Mouse (Mus musculus): ENCODE measurements at regions not wholly inside any gene's neighbourhood (a gene's known extent, or its start where the extent isn't known, plus 50 kb on each side); places are given as distances from the start of the nearest gene placed in this dataset.

DNA sequence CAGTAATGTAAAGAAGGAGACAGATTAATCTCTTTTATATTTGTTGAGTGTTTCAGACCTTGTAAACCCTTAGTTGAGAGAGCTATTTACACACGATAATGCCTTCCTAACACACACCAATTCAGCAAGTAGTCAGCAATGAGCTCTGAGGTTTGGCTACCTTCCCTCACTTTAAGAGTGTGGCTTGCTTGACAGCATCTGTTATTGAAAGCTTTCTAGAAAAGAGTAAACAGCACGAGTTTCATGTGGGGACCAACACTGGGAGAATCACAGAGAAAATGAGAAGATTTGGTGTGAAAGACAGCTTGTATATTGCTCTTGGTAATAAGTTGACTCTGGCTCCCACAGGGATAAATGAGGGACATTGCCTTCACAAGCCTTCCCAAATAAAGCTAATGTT is 688.1 kb upstream of the Zeb2 start:
- TF ChIP-seq CTCF (IDR thresholded peaks at IDR 0.05; ENCODE audit: low read depth): no peak
- no peak for TF ChIP-seq EP300 (IDR thresholded peaks at IDR 0.05; ENCODE audit: low read depth)
- no peaks in the 10 kb centered on the region for H3K36me3 ChIP-seq (replicated peaks; ENCODE audit: insufficient read depth, low read length)
- DNase-seq: no peak
- H3K4me3 ChIP-seq (ENCODE audit: low read depth, low read length): no peak overlapping the region
- no peaks in the 10 kb centered on the region for H3K4me1 ChIP-seq (ENCODE audit: insufficient read depth)
- no peak for ATAC-seq
- H3K27ac ChIP-seq (ENCODE audit: low read depth): no peak overlapping the region
- H3K27me3 ChIP-seq (ENCODE audit: insufficient read depth, low read length): no peaks in the 10 kb centered on the region
- WGBS (ENCODE audit: insufficient replicate concordance): 61% methylated on average over 2 of the region's 2 CpGs
- H3K9ac ChIP-seq (replicated peaks): no peak overlapping the region
- no peak overlapping the region for H3K4me2 ChIP-seq (ENCODE audit: low read depth, low read length)
- H3K9me3 ChIP-seq (ENCODE audit: low read length): no peaks in the 10 kb centered on the region

GRCm38 (mm10) chr2:45800131-45800530 is 682.9 kb upstream of the Zeb2 start:
- no peak overlapping the region for H3K9ac ChIP-seq (replicated peaks)
- H3K36me3 ChIP-seq (replicated peaks; ENCODE audit: insufficient read depth, low read length): no peaks in the 10 kb centered on the region
- H3K4me3 ChIP-seq (ENCODE audit: low read depth, low read length): no peak overlapping the region
- no peak overlapping the region for H3K4me2 ChIP-seq (ENCODE audit: low read depth, low read length)
- no peaks in the 10 kb centered on the region for H3K27me3 ChIP-seq (ENCODE audit: insufficient read depth, low read length)
- no peak overlapping the region for H3K27ac ChIP-seq (ENCODE audit: low read depth)
- DNase-seq (no peak), ATAC-seq (no peak)
- WGBS (ENCODE audit: insufficient replicate concordance): 68% methylated on average over 2 of the region's 2 CpGs
- H3K4me1 ChIP-seq (ENCODE audit: insufficient read depth): no peaks in the 10 kb centered on the region
- TF ChIP-seq EP300 (IDR thresholded peaks at IDR 0.05; ENCODE audit: low read depth) (no peak), CTCF (IDR thresholded peaks at IDR 0.05; ENCODE audit: low read depth) (no peak)
- no peaks in the 10 kb centered on the region for H3K9me3 ChIP-seq (ENCODE audit: low read length)

- no peak overlapping the region for H3K4me3 ChIP-seq (ENCODE audit: low read depth, low read length)
- H3K9me3 ChIP-seq (ENCODE audit: low read length): no peaks in the 10 kb centered on the region
- H3K36me3 ChIP-seq (replicated peaks; ENCODE audit: insufficient read depth, low read length): no peaks in the 10 kb centered on the region
- no peak for TF ChIP-seq EP300 (IDR thresholded peaks at IDR 0.05; ENCODE audit: low read depth)
- no peak for TF ChIP-seq CTCF (IDR thresholded peaks at IDR 0.05; ENCODE audit: low read depth)
- no peak overlapping the region for H3K27ac ChIP-seq (ENCODE audit: low read depth)
- WGBS (ENCODE audit: insufficient replicate concordance): 76% methylated on average over 3 of the region's 3 CpGs
- ATAC-seq (no peak), DNase-seq (no peak)
- no peak overlapping the region for H3K9ac ChIP-seq (replicated peaks)
- no peak overlapping the region for H3K4me2 ChIP-seq (ENCODE audit: low read depth, low read length)
- H3K4me1 ChIP-seq (ENCODE audit: insufficient read depth): no peaks in the 10 kb centered on the region
- H3K27me3 ChIP-seq (ENCODE audit: insufficient read depth, low read length): no peaks in the 10 kb centered on the region
Measured at GRCm38 (mm10) chr2:45793561-45793960, 676.4 kb upstream of the Zeb2 start.

DNA sequence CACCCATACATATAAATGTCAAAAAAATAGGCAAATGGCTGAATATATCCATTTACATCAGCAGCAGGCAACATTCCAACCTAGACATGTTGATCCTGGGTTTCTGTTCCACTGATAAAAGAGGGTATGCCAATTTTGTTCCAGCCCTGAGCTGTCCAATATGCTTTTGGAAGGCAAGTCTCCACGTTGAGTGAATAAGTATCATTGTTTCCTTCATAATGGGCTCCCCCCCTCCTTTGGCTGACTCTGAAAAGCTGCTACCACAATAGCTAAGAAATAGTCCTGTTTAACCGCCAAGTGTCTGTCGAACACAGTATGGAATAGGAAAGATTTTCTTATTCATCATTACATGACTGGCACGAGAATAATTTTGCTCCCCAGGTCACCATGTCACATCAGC is 672.5 kb upstream of the Zeb2 start:
- Histone ChIP-seq H3K27me3 (ENCODE audit: insufficient read depth, low read length) (no peaks in the 10 kb centered on the region), H3K9me3 (ENCODE audit: low read length) (no peaks in the 10 kb centered on the region), H3K36me3 (replicated peaks; ENCODE audit: insufficient read depth, low read length) (no peaks in the 10 kb centered on the region), H3K4me1 (ENCODE audit: insufficient read depth) (no peaks in the 10 kb centered on the region), H3K4me2 (ENCODE audit: low read depth, low read length) (no peak overlapping the region), H3K4me3 (ENCODE audit: low read depth, low read length) (no peak overlapping the region), H3K9ac (replicated peaks) (no peak overlapping the region), H3K27ac (ENCODE audit: low read depth) (no peak overlapping the region)
- TF ChIP-seq EP300 (IDR thresholded peaks at IDR 0.05; ENCODE audit: low read depth): no peak
- TF ChIP-seq CTCF (IDR thresholded peaks at IDR 0.05; ENCODE audit: low read depth): no peak
- no peak for ATAC-seq
- 64% methylated on average over 4 of the region's 4 CpGs for WGBS (ENCODE audit: insufficient replicate concordance)
- DNase-seq: no peak

DNA sequence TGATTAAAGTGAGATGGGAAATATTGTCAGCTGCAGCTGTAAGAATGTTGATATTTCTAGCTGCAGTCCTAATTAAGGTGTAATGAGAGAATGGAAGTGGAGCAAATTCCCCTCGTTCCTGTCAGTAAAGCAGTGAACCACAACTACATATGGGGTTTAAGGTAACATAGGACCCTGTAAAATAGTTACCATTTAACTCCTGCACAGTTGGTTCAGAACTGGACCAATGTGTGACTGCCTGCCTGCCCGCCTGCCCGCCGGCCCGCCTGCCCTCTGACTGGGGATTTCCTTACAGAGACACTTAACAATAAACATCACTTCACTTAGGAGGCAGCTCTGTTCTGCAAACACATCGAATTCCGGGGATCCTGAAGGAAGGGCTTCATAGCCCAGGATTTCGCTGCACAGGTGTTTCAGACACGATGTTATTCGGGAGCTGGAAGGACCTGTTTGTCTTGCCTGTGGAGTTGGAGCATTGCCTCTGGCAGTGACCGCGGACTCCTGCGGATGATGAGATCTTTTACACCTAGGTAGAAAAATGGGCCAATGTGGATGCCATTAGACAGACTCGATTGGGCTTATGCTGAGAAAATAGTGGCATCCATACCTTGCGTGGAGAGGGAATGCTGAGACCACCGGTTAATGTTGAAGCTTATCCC is 670.7 kb upstream of the Zeb2 start:
- DNase-seq (no peak), ATAC-seq (no peak)
- H3K9me3 ChIP-seq (ENCODE audit: low read length): no peaks in the 10 kb centered on the region
- H3K9ac ChIP-seq (replicated peaks): no peak overlapping the region
- H3K27ac ChIP-seq (ENCODE audit: low read depth): no peak overlapping the region
- no peaks in the 10 kb centered on the region for H3K36me3 ChIP-seq (replicated peaks; ENCODE audit: insufficient read depth, low read length)
- H3K4me2 ChIP-seq (ENCODE audit: low read depth, low read length): no peak overlapping the region
- H3K27me3 ChIP-seq (ENCODE audit: insufficient read depth, low read length): no peaks in the 10 kb centered on the region
- TF ChIP-seq EP300 (IDR thresholded peaks at IDR 0.05; ENCODE audit: low read depth) (no peak), CTCF (IDR thresholded peaks at IDR 0.05; ENCODE audit: low read depth) (no peak)
- no peak overlapping the region for H3K4me3 ChIP-seq (ENCODE audit: low read depth, low read length)
- H3K4me1 ChIP-seq (ENCODE audit: insufficient read depth): no peaks in the 10 kb centered on the region
- WGBS (ENCODE audit: insufficient replicate concordance): 65% methylated on average over 16 of the region's 16 CpGs

DNA sequence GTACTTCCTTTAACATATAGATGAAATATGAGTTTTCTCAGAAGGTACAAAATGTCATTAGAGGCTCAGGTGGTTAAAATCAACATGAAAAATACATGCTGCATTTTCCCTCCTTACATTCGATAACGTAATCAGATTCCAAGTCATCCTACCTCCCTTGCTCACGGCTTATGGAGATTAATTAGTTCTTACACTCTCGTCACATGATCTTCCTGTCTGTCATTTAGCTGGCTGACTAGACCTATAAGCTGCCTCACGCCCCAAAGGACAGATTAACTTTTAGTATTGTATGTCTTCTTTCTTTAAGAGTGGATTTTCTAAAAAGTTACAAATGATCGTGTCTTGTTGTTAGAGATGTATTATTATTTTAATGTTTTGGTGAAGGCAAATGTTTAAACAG is 669.6 kb upstream of the Zeb2 start:
- no peak for TF ChIP-seq CTCF (IDR thresholded peaks at IDR 0.05; ENCODE audit: low read depth)
- no peak for TF ChIP-seq EP300 (IDR thresholded peaks at IDR 0.05; ENCODE audit: low read depth)
- DNase-seq (no peak), ATAC-seq (no peak)
- no peak overlapping the region for H3K4me3 ChIP-seq (ENCODE audit: low read depth, low read length)
- H3K4me1 ChIP-seq (ENCODE audit: insufficient read depth): no peaks in the 10 kb centered on the region
- H3K4me2 ChIP-seq (ENCODE audit: low read depth, low read length): no peak overlapping the region
- H3K36me3 ChIP-seq (replicated peaks; ENCODE audit: insufficient read depth, low read length): no peaks in the 10 kb centered on the region
- no peaks in the 10 kb centered on the region for H3K27me3 ChIP-seq (ENCODE audit: insufficient read depth, low read length)
- 75% methylated on average over 6 of the region's 6 CpGs for WGBS (ENCODE audit: insufficient replicate concordance)
- H3K9ac ChIP-seq (replicated peaks): no peak overlapping the region
- H3K9me3 ChIP-seq (ENCODE audit: low read length): no peaks in the 10 kb centered on the region
- H3K27ac ChIP-seq (ENCODE audit: low read depth): no peak overlapping the region

- H3K4me2 ChIP-seq (ENCODE audit: low read depth, low read length): no peak overlapping the region
- no peak overlapping the region for H3K9ac ChIP-seq (replicated peaks)
- no peaks in the 10 kb centered on the region for H3K4me1 ChIP-seq (ENCODE audit: insufficient read depth)
- no peak overlapping the region for H3K27ac ChIP-seq (ENCODE audit: low read depth)
- no peak for DNase-seq
- H3K27me3 ChIP-seq (ENCODE audit: insufficient read depth, low read length): no peaks in the 10 kb centered on the region
- H3K4me3 ChIP-seq (ENCODE audit: low read depth, low read length): no peak overlapping the region
- H3K9me3 ChIP-seq (ENCODE audit: low read length): no peaks in the 10 kb centered on the region
- no peak for ATAC-seq
- 75% methylated on average over 2 of the region's 2 CpGs for WGBS (ENCODE audit: insufficient replicate concordance)
- TF ChIP-seq EP300 (IDR thresholded peaks at IDR 0.05; ENCODE audit: low read depth) (no peak), CTCF (IDR thresholded peaks at IDR 0.05; ENCODE audit: low read depth) (no peak)
- no peaks in the 10 kb centered on the region for H3K36me3 ChIP-seq (replicated peaks; ENCODE audit: insufficient read depth, low read length)
Measured at GRCm38 (mm10) chr2:45785684-45786083, 668.5 kb upstream of the Zeb2 start.
